Mouse (Mus musculus): ENCODE measurements around the gene Gpbp1. TPM values are rescaled to one million over a fixed set of nuclear protein-coding genes. Genes with fewer than 3 reads are reported as not detected.

The Gpbp1 gene
- polyA plus RNA-seq (2014; fragmentation: Nextera tagmentation; extraction: Ambion mirVana) = 129 and 149 TPM in 2 replicates

DNA sequence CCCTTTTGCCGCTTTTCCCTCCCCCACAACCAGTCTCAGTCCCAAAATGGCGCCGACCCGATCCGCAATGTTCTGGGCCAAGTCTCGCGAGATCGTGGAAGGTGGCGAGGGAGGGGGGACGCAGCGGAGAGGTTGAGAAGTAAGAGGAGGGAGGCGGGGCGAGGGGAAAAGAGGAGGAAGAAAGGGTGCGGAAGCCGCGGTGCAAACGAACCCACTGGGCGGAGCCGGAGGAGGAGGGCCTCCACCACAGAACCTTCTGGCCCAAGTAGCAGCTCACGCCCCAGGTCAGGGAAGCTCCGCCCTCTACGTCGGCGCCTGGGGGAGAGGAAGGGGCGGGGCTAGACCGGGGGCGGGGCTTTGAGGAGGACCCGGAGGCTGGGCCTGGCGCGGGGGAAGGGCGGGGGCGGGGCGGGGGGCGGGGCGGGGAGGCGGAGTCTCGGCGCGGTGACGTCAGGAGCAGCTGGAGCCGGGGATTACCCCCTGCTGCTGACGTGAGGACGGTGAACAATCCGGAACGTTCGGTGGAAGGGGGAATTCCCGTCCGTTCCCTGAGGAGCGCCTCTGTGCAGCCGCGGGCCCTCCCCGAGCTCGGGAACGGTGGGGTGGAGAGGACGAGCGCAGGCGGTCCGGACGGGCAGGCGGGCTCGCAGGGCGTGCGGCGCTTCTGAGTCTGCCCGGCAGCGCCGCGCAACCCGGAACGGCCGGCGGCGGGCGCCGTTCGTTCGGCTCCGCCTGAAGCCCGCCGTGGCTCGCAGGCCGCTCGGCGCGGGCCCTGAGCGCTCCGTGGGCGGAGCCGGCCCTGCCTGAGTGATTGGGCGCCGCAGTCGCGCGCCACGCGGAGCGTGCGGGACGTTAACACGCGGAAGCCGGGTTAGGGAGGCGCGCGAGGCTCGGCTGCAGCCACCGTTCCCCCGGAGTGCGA is at the start of gene Gpbp1:
Gene Gpbp1, minus strand, starts transcription at position 310 of the 922 bp plus-strand sequence.
- under 1% methylated on average over 54 of the region's 109 CpGs for whole genome bisulfite sequencing
- peak within 1 kb of the TSS; percentile 95 for H3K9ac ChIP-seq (ENCODE audit: low read depth, low read length)
- H3K36me3 ChIP-seq (ENCODE audit: control insufficient read depth, insufficient read depth, low read length) = no peaks in the 10 kb centered on the region
- H3K4me1 ChIP-seq (replicated peaks; ENCODE audit: control insufficient read depth, insufficient read depth, low read length) = no peaks in the 10 kb centered on the region; the same call in 1 of the 2 replicates
- peak; percentile 97 for ATAC-seq (ENCODE audit: low FRiP score)
- H3K27me3 ChIP-seq (ENCODE audit: control insufficient read depth, insufficient read depth, low read length) = peaks cover 4% of the 10 kb centered on the region; the same call in 1 of the 2 replicates
- H3K9me3 ChIP-seq (ENCODE audit: control insufficient read depth, low read length) = no peaks in the 10 kb centered on the region
- peak; percentile 99 for DNase-seq (ENCODE audit: low spot score)
- peak within 1 kb of the TSS; percentile 97 for H3K4me3 ChIP-seq (ENCODE audit: low read depth, low read length)
- peak within 1 kb of the TSS; percentile 81 for H3K4me2 ChIP-seq (replicated peaks; ENCODE audit: low read depth, low read length)
- H3K27ac ChIP-seq (ENCODE audit: low read depth, low read length) = peak within 1 kb of the TSS; percentile 99

DNA sequence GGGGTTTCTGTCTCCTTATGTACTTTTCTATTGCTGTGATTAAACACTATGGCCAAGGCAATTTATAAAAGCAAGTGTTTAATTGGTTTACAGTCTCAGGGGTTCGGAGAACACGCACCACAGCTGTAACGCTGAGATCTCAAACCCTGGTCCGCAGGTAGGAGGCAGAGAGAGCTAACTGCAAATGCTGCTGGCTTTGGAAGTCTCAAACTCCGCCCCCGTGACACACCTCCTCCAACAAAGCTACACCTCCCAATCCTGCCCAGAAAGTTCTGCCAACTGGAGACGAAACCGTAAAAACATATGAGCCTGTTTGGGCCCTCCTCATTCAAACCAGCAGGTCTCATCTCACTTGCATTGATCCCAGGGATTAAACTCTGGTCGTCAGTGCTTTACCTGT is 47.8 kb upstream of the Gpbp1 start:
- H3K4me1 ChIP-seq (replicated peaks; ENCODE audit: control insufficient read depth, insufficient read depth, low read length) = no peaks in the 10 kb centered on the region
- no peak overlapping the region for H3K4me2 ChIP-seq (replicated peaks; ENCODE audit: low read depth, low read length)
- H3K9ac ChIP-seq (ENCODE audit: low read depth, low read length) = no peak overlapping the region
- H3K27ac ChIP-seq (ENCODE audit: low read depth, low read length) = no peak overlapping the region
- H3K36me3 ChIP-seq (ENCODE audit: control insufficient read depth, insufficient read depth, low read length) = no peaks in the 10 kb centered on the region
- DNase-seq (ENCODE audit: low spot score) (no peak), ATAC-seq (ENCODE audit: low FRiP score) (no peak)
- WGBS = 80% methylated on average over 9 of the region's 9 CpGs
- no peaks in the 10 kb centered on the region for H3K27me3 ChIP-seq (ENCODE audit: control insufficient read depth, insufficient read depth, low read length)
- H3K4me3 ChIP-seq (ENCODE audit: low read depth, low read length) = no peak overlapping the region
- no peaks in the 10 kb centered on the region for H3K9me3 ChIP-seq (ENCODE audit: control insufficient read depth, low read length)

GRCm38 (mm10) chr13:111536207-111536887 is 46.4 kb upstream of the Gpbp1 start:
- Histone ChIP-seq H3K9ac (ENCODE audit: low read depth, low read length) (no peak overlapping the region), H3K9me3 (ENCODE audit: control insufficient read depth, low read length) (no peaks in the 10 kb centered on the region), H3K4me3 (ENCODE audit: low read depth, low read length) (no peak overlapping the region), H3K4me1 (replicated peaks; ENCODE audit: control insufficient read depth, insufficient read depth, low read length) (no peaks in the 10 kb centered on the region), H3K36me3 (ENCODE audit: control insufficient read depth, insufficient read depth, low read length) (no peaks in the 10 kb centered on the region), H3K27ac (ENCODE audit: low read depth, low read length) (no peak overlapping the region), H3K27me3 (ENCODE audit: control insufficient read depth, insufficient read depth, low read length) (no peaks in the 10 kb centered on the region), H3K4me2 (replicated peaks; ENCODE audit: low read depth, low read length) (no peak overlapping the region)
- WGBS = 85% methylated on average over 6 of the region's 6 CpGs
- ATAC-seq (ENCODE audit: low FRiP score) (no peak), DNase-seq (ENCODE audit: low spot score) (no peak)

DNA sequence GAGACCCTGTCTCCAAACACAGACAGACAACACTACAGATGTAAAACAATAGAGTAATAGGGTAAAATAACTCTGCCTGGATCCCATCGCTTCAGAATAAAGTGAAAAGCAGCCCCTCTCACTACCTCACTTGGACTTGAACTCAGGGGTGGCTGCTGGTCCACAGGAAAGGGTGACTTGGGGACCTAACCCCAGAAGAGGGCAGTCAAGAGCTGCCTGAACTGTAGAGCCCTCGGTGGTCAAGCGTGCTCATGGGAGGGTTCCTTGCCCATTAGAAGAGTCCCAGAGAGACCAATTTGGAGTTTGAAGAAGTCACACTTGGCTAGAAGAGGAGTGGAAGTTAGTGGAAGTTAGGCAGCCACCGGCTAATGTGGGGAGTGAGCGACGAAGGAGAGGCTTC is 44.2 kb upstream of the Gpbp1 start:
- ATAC-seq (ENCODE audit: low FRiP score) = no peak
- Histone ChIP-seq H3K27ac (ENCODE audit: low read depth, low read length) (no peak overlapping the region), H3K4me3 (ENCODE audit: low read depth, low read length) (no peak overlapping the region), H3K9ac (ENCODE audit: low read depth, low read length) (no peak overlapping the region), H3K4me1 (replicated peaks; ENCODE audit: control insufficient read depth, insufficient read depth, low read length) (no peaks in the 10 kb centered on the region), H3K27me3 (ENCODE audit: control insufficient read depth, insufficient read depth, low read length) (no peaks in the 10 kb centered on the region), H3K36me3 (ENCODE audit: control insufficient read depth, insufficient read depth, low read length) (no peaks in the 10 kb centered on the region), H3K4me2 (replicated peaks; ENCODE audit: low read depth, low read length) (no peak overlapping the region), H3K9me3 (ENCODE audit: control insufficient read depth, low read length) (no peaks in the 10 kb centered on the region)
- DNase-seq (ENCODE audit: low spot score) = peak; percentile 24
- WGBS = 60% methylated on average over 6 of the region's 6 CpGs

- peak; percentile 16 for DNase-seq (ENCODE audit: low spot score)
- no peak for ATAC-seq (ENCODE audit: low FRiP score)
- Histone ChIP-seq H3K9me3 (ENCODE audit: control insufficient read depth, low read length) (no peaks in the 10 kb centered on the region), H3K27ac (ENCODE audit: low read depth, low read length) (no peak overlapping the region), H3K9ac (ENCODE audit: low read depth, low read length) (no peak overlapping the region), H3K27me3 (ENCODE audit: control insufficient read depth, insufficient read depth, low read length) (no peaks in the 10 kb centered on the region), H3K36me3 (ENCODE audit: control insufficient read depth, insufficient read depth, low read length) (no peaks in the 10 kb centered on the region), H3K4me3 (ENCODE audit: low read depth, low read length) (no peak overlapping the region), H3K4me1 (replicated peaks; ENCODE audit: control insufficient read depth, insufficient read depth, low read length) (no peaks in the 10 kb centered on the region), H3K4me2 (replicated peaks; ENCODE audit: low read depth, low read length) (no peak overlapping the region)
- WGBS = 92% methylated on average over 16 of the region's 16 CpGs
Observed at GRCm38 (mm10) chr13:111532178-111532948, 42.5 kb upstream of the Gpbp1 start.

GRCm38 (mm10) chr13:111531701-111532100 is 41.8 kb upstream of the Gpbp1 start:
- Histone ChIP-seq H3K9ac (ENCODE audit: low read depth, low read length) (no peak overlapping the region), H3K9me3 (ENCODE audit: control insufficient read depth, low read length) (no peaks in the 10 kb centered on the region), H3K4me1 (replicated peaks; ENCODE audit: control insufficient read depth, insufficient read depth, low read length) (no peaks in the 10 kb centered on the region), H3K36me3 (ENCODE audit: control insufficient read depth, insufficient read depth, low read length) (no peaks in the 10 kb centered on the region), H3K27ac (ENCODE audit: low read depth, low read length) (no peak overlapping the region), H3K4me2 (replicated peaks; ENCODE audit: low read depth, low read length) (no peak overlapping the region), H3K4me3 (ENCODE audit: low read depth, low read length) (no peak overlapping the region), H3K27me3 (ENCODE audit: control insufficient read depth, insufficient read depth, low read length) (no peaks in the 10 kb centered on the region)
- ATAC-seq (ENCODE audit: low FRiP score) (no peak), DNase-seq (ENCODE audit: low spot score) (no peak)
- WGBS = 86% methylated on average over 1 of the region's 1 CpGs

GRCm38 (mm10) chr13:111524277-111524676 is 34.4 kb upstream of the Gpbp1 start:
- Histone ChIP-seq H3K4me2 (replicated peaks; ENCODE audit: low read depth, low read length) (no peak overlapping the region), H3K27me3 (ENCODE audit: control insufficient read depth, insufficient read depth, low read length) (no peaks in the 10 kb centered on the region), H3K9ac (ENCODE audit: low read depth, low read length) (no peak overlapping the region), H3K4me3 (ENCODE audit: low read depth, low read length) (no peak overlapping the region), H3K9me3 (ENCODE audit: control insufficient read depth, low read length) (no peaks in the 10 kb centered on the region), H3K27ac (ENCODE audit: low read depth, low read length) (no peak overlapping the region), H3K4me1 (replicated peaks; ENCODE audit: control insufficient read depth, insufficient read depth, low read length) (no peaks in the 10 kb centered on the region), H3K36me3 (ENCODE audit: control insufficient read depth, insufficient read depth, low read length) (no peaks in the 10 kb centered on the region)
- no peak for ATAC-seq (ENCODE audit: low FRiP score)
- no peak for DNase-seq (ENCODE audit: low spot score)
- 92% methylated on average over 2 of the region's 2 CpGs for WGBS

DNA sequence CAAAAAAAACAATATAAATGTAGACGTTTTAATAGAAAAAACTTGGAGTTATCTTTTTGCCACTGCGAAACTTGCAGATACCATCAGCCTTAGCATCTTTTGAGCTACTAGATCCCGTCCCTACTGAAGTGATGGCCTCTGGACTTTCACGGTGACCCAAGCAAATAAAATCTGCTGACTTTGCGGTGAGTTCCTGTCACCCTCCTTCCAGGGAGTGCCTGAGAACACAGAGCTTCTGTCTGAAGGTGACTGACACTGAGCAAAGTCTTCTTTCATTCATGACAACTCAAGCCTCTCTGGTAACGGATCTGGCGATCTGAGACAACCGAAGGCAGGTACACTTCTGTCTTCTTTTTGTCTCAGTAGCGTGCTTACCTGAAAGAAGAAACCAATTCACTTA is 32.4 kb upstream of the Gpbp1 start:
- 78% methylated on average over 9 of the region's 9 CpGs for WGBS
- Histone ChIP-seq H3K4me1 (replicated peaks; ENCODE audit: control insufficient read depth, insufficient read depth, low read length) (no peaks in the 10 kb centered on the region), H3K36me3 (ENCODE audit: control insufficient read depth, insufficient read depth, low read length) (no peaks in the 10 kb centered on the region), H3K4me2 (replicated peaks; ENCODE audit: low read depth, low read length) (no peak overlapping the region), H3K9ac (ENCODE audit: low read depth, low read length) (no peak overlapping the region), H3K27me3 (ENCODE audit: control insufficient read depth, insufficient read depth, low read length) (no peaks in the 10 kb centered on the region), H3K9me3 (ENCODE audit: control insufficient read depth, low read length) (no peaks in the 10 kb centered on the region), H3K27ac (ENCODE audit: low read depth, low read length) (no peak overlapping the region), H3K4me3 (ENCODE audit: low read depth, low read length) (no peak overlapping the region)
- no peak for DNase-seq (ENCODE audit: low spot score)
- no peak for ATAC-seq (ENCODE audit: low FRiP score)

All from hindbrain, embryonic 11.5 days (tissue).